Mouse (Mus musculus): ENCODE measurements around the gene Vsig10l.

The Vsig10l gene

DNA sequence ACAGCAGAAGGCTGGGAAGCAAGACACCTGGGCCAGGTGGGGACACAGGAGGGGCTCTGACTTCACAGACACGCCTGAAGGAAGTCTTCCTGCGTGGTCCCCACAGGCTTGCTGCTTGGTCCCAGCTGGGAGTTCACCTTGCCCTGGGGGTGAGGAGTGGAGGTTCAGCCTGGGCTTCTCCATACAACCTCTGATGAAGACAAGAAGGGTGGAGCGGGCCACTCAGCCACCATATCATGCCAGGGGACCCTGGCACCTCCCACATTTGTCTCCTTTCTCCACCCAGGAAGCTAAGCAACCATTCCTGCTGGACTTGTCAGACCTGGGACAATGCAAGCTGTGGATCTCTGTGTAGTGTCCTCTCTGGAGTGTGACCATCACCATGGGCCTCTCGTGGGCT, at the start of gene Vsig10l:
Gene Vsig10l, plus strand, starts transcription at position 301 of the 400 bp plus-strand sequence.
- DNase-seq (ENCODE audit: inconsistent ontology term) = no peak

DNA sequence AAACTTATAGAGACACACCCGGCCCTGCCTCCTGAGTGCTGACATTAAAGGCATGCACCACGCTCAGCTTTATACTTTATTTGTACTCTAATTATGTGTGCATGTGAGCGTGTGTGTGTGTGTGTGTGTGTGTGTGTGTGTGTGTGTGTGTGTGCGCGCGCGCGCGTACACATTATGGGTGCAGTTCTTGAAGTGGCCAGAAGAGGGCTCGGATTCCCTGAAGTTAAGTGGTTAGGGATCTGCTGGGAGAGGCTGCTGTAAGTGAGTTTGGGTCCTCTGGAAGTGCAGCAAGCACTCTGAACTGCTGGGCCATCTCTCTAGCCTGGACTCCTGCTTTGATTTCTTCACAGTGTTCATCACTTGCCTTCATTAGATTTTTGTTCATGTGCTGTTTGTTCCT, 45.7 kb upstream of the Vsig10l start:
- DNase-seq (ENCODE audit: inconsistent ontology term) = no peak

DNA sequence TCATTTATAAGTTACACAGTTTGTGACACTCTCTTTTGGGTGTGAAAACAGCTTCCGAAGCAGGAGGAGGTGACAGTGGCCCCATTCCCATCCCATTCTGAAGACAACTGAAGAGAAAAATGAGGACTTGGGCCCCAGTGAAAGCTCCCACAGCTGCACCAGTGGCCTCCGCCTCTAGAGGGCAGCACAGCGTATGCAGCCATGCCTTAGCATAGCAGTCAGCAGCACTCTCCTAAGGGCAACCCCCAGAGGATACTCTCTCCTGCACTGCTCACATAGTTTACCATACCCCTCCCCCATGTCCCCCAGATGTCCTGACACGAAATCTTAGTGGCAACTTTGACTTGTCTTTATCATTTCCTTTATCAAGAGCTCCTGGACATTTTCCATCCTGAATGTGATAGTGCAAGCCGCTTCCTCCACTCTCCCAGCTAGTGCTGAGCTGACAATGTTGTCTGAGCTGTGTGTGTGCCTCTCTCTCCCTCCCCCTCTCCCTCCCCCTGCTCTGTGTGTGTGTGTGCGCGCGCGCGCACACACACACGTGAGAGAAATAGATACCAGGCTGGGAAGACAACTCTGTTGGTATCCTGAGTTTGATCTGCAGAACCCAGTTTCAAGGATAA, 39.8 kb upstream of the Vsig10l start:
- DNase-seq (ENCODE audit: inconsistent ontology term) = peak; percentile 72

DNA sequence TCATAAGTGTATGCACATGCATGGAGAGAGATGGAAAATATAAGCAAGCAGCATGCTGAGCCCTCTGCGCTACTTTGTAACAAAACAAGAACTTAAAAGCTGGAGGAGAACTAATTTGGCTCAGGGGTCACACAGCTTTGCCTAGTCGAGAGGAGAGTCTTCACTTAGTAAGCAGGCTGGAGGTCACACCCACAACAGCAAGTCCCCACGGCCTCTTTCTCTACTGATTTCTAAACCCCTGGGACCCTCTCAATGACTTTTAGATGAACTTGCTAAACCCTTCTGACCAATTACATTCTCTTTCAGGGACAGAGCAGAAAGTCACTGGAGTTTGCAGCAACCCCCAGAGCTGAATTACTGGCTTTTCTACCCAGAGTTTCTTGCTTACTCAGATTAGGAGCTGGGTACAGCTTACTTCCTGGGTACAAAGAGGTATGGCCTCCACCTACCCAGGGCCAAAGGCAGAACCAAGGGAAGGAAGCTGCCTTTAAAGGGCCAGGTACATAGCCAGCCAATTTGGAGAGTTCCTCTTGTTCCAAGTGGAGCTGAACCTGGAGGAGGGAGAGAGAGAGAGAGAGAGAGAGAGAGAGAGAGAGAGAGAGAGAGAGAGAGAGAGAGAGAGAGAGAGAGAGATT, 38.8 kb upstream of the Vsig10l start:
- DNase-seq (ENCODE audit: inconsistent ontology term) = no peak

DNA sequence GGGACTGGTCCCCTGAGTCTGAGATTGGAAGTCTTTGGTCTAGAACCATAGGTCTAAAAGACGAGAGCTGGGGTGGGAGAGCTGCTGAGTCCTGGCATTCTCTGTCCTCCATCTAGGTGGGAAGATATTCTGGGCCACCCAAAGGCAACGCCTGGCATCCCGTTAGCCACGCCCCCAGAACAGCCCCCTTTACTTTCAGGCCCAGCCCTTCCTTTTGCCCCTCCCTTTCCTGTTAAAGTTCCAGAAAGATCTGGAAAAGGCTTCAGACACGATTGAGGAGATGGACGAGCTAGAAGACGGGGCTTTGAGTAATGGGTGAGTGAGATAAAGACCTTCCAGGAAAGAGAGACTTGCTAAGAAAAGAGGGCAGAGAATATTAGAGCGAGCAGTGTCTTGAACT, 35.5 kb upstream of the Vsig10l start, which contains the start of gene Lim2:
Gene Lim2, plus strand, starts transcription at position 265 of the 400 bp plus-strand sequence.
- no peak for DNase-seq (ENCODE audit: inconsistent ontology term)

DNA sequence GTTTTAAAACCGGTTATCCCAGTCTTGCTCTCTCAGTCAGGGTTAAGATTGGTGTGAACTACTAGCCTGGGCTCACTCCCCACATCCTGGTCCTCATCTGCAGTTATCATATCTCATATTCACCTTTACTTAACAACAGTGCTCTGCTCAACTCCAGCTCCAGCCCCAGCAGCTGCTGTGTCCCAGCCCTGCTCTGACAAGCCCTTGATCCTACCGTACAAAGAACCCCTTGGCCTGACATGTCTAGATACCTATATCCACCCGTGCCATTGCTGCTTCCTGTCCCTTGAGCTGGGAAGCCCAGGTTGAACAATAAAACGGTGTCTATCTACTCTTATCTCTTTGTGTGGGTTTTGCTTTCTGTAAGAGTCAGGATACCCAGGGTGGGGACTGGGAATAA, 33.5 kb upstream of the Vsig10l start:
- no peak for DNase-seq (ENCODE audit: inconsistent ontology term)

DNA sequence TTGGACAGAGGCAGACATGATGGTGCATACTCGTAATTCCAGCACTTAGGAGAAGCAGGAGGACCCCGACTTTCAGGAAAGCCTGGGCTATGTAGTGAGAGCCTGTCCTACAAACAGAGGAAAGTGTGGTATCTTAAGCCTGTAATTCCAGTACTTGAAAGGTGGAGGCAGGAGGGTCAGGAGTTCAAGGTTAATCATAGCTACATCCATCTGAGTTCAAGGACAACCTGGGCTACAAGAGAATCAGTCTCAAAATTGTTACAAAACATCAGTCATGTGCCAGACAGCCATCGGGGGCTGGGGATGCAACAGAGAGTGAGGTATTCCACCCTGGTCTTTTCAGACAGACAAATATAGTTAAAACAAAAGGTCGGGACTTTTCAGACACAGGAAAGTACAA, 30.1 kb upstream of the Vsig10l start:
- DNase-seq (ENCODE audit: inconsistent ontology term) = no peak

DNA sequence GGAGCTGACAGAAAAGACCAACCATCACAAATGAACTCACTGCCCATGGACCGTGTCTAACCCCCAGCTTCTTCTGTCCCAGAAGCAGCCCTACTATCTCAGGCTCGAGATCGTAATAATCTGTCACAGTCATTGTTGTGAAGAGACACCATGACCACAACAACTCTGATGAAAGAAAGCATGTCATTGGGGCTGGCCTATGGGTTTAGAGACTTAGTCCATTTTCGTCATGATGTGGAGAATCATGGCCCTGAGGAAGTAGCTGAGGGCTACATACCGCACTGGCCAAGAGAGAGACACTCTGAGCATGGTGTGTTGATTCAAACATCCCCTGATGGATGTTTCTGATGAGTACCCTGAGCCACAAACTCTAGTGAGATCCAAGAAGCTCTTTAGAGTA, 28.3 kb upstream of the Vsig10l start:
- DNase-seq (ENCODE audit: inconsistent ontology term) = no peak

DNA sequence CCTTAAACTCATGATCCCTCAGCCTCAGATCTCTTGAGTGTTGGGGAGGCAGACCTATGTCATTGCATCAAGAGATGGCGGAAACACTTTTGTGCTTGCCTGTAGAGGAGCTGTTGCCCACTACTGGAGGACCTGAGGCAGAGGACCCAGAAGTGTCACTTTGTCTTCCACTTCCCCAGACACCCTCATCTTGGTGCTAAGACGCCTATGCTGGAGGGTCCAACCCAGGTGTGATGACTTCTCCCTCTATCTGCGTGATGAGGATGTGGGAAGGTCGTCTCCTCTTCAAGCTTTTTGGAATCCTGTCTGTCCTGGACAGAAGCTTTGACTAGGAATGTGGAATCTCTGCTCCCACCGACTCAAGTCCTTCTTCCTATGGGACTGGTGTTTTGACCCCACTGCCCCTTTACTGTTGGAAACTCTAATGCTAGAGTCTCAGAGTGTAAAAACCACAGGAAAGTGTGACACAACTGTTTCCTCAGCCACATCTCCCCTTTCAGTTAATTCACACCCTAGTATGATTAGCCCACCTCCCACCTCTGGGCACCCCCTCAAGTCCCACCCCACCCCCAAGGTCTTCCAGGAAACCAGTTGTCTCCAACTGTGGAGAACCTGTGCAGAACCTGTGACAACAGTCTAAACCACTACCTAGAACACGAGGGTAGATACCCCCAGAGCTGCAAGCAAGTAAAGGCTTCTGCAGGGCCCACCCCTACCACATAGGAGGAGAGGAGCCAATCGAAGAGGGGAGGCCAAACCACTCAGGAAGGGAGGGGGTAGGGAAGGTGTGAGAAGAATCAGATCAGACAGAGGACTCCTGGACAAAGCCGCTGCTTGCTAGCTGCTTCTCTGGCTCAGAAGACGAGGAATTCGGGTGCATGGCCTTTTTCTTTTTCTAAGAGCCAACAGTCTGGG, 26.4 kb upstream of the Vsig10l start, which contains the start of gene Nkg7:
Gene Nkg7, plus strand, starts transcription at position 733 of the 915 bp plus-strand sequence.
- no peak for DNase-seq (ENCODE audit: inconsistent ontology term)

DNA sequence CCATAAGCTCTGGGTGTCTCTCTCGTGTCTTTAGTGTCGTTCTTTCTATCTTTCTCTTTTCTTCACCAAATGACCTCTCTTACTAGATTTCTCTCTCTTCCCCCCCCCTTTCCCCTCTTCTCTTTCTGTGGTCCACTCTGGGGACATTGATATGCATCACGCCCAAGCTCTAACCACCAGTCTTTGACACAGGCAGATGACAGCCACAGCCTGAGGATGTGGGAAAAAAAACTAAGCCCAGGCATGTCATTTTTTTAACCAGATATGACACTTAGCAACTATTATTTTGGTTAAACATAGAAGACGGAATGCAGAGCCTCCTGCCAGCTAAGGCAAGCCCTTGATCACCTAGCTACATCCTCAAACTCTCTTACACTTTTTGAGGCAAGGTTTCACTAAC, 24.3 kb upstream of the Vsig10l start:
- no peak for DNase-seq (ENCODE audit: inconsistent ontology term)

DNA sequence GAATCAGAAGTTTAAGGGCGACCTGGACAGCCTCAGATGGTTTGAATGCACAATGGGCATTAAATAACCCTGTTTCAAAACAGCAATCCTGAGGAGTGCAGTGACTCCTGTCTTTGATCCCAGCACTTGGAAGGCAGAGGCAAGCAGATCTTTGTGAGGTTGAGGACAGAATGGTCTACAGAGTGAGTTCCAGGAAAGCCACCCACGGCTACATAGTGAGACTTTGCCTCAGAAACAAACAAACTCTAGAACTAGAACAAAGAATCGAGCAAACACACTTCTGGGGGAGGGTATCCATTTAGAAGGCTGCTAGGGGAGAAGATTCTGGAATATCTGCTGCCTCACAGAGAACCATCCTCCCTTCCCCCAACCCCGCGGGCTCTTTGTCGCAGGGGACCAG, 22.5 kb upstream of the Vsig10l start, which contains the start of gene Cldnd2:
Gene Cldnd2, plus strand, starts transcription at position 301 of the 400 bp plus-strand sequence.
- no peak for DNase-seq (ENCODE audit: inconsistent ontology term)

DNA sequence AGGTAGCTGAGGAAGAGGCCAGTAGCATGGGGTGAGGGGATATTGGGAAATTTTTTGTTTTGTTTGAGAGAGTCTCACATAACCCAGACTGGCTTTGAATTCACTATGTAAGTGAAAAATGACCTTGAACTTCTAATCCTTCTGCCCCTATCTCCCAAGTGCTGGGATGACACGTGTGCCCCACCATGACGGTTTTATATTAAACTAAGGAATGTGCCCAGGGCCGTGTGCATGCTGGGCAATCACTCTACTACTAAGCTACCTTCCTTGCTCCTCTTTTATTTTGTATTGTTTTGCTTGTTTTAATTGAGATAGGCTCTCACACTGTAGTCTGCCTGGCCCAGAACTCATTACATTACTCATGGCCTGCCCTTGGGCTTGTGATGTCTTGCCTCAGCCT, 21.9 kb upstream of the Vsig10l start:
- no peak for DNase-seq (ENCODE audit: inconsistent ontology term)

DNA sequence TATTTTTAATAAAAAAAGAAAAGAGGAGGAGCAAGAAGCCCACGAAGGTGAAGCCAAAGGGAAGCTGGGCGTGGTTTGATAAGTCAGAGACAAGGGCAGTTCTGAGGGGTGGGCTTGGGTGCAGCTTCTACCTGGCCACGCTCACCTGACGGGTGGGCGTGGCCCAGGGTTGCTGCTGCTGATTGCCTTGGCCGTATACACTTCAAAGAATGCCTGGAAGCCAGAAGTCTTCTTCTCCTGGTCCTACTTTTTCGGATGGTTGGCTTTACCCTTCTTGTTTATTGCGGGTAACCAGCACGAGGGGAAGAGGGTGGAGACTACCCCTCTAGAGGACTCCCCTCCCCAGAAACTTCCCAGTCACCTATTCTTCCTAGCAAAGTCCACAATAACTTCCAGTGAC, 20.3 kb upstream of the Vsig10l start:
- DNase-seq (ENCODE audit: inconsistent ontology term) = no peak

DNA sequence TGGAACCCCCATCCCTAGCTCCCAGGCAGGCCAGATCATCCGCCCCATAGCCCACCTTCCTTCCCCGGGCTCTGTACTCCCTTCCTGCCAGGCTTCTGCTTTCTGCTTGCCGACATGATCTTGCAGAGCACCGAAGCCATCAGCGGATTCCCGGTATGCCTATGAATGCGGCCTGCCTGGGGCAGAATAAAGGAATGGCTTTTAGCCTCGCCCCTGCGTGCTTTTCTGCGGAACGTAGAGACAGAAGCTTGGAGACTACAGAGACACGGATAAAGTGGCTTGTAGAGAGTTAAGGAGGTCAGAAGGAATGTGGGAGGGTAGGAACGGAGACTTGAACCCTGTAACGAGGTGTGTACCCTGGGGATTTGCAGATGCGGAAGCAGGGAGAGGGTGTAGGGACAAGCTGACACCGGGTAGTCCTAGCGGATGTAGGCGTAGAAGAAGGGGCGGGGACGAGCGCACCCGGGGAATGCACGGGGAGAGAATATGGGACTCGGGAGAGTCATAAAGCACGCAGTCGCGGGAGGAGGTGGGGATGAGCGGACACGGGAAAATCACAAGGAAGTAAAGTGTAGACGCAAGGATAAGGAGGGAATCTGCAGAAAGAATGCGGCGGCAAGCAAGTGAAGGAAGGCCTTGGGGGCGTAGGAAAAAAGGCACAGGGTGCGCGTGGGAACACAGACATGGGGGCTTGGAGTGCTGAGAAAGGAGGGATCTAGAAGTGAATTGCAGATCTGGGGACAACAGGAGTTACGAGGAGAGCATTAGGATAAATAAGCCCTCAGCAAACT, 19.6 kb upstream of the Vsig10l start:
- peak; percentile 86 for DNase-seq (ENCODE audit: inconsistent ontology term)

DNA sequence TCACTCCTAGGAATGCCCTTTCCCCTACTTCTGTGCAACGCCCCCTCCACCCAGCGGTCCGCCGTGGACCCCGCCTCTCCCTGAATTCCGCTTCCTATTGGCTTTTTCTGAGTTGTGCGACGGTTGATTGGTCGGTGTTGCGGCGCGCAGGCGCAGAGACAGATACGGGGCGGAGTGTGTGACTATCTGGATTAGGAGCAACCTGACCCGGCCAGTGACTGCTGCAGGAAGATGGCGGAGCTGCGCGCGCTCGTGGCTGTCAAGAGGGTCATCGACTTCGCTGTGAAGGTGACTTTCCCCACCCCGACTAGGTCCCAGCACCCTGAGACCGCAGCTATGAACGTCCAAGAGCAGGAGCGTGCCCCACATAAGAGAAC, 19.0 kb upstream of the Vsig10l start, which contains the start of the genes Etfb and Gm45233:
Gene Etfb, plus strand, starts transcription at position 167 of the 377 bp plus-strand sequence.
Gene Gm45233, plus strand, starts transcription at position 212 of the 377 bp plus-strand sequence.
- peak; percentile 98 for DNase-seq (ENCODE audit: inconsistent ontology term)

DNA sequence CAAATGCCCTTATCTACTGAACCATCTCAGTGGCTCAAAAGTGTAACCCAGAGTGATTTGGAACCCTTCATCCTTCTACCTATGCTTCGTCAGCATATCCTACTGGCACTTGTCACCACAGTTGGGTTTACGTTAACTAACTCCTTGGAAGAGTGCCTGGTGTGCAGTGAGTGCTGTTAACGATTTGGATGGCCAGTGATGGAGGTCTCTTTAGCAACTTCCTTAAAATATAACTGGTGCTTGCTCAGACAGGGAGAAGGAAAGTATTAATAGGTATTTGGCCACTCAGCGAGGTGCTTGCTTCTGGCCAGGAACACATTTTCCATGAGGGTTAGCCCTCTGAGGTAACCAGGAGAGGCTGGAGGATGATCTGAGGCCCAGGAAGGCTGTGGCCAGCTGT, 15.2 kb upstream of the Vsig10l start:
- DNase-seq (ENCODE audit: inconsistent ontology term) = no peak

DNA sequence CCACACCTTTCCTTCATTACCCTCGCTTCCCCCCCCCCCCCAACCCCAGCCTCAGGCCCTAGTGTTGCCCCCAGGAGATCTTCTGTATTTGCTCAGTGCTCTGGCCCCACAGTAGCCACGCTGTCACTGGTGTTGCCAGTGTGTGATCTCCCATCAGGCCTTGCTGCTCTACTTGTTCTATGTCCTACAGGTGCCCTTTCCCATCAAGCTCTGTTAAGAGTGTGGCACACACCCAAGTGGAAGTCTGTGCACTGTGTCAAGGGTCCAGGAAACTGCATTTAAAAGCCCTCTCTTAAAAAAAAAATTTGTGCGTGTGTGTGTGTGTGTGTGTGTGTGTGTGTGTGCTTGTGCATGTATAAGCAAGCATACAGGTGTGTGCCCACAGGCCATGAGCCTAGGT, 14.7 kb upstream of the Vsig10l start:
- DNase-seq (ENCODE audit: inconsistent ontology term) = no peak

DNA sequence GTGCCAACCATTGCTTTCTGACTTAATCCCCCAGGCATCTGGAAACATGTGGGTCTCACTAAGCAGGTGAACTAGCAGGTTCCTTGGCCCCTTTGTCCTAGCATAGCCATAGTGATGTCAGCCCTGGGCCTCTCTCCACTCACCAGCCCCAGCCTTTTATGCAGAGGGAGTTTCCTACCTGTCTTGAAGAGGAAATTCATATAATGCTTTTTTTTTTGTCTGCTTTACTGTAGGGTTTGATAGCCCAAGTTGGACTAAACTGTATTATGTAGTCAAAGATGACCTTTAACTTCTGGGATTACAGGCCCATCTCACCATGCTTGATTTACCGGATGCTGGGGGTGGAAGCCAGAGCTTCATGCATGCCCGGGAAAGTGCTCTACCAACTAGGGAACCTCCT, 13.1 kb upstream of the Vsig10l start:
- DNase-seq (ENCODE audit: inconsistent ontology term) = no peak

DNA sequence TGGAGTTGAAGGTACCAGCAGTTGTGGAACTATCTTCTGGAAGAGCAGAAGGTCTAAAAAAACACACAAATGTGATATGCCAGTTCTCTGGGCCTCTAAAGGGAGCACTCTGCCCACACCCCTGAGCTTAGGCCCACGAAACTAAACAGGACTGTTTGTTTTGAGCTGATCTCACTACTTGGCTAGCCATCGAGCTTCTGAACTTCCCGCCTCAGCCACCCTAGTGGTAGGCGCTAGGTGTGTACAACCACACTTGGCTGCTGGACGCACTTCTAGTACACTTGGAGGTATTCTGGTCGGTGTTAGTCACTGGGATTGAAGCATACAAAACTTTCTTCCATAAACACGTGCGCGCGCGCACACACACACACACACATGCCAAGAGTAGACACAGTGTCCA, 11.2 kb upstream of the Vsig10l start:
- no peak for DNase-seq (ENCODE audit: inconsistent ontology term)

DNA sequence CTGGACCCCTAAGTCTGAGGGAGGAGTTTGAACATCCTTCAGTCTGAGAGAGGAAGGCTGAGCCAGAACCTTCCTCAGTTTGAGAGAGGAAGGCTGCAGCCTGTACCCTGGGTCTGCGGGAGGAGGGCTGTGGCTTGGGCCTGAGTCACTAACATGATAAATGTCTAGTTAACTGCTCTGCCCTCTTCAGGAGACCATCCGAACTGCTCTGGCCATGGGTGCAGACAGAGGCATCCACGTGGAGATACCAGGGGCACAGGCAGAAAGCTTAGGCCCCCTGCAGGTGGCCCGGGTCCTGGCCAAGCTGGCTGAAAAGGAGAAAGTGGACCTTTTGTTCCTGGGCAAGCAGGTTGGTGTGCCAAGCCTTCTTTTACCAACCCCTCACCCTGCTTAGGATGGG, 10.3 kb upstream of the Vsig10l start:
- peak; percentile 16 for DNase-seq (ENCODE audit: inconsistent ontology term)

DNA sequence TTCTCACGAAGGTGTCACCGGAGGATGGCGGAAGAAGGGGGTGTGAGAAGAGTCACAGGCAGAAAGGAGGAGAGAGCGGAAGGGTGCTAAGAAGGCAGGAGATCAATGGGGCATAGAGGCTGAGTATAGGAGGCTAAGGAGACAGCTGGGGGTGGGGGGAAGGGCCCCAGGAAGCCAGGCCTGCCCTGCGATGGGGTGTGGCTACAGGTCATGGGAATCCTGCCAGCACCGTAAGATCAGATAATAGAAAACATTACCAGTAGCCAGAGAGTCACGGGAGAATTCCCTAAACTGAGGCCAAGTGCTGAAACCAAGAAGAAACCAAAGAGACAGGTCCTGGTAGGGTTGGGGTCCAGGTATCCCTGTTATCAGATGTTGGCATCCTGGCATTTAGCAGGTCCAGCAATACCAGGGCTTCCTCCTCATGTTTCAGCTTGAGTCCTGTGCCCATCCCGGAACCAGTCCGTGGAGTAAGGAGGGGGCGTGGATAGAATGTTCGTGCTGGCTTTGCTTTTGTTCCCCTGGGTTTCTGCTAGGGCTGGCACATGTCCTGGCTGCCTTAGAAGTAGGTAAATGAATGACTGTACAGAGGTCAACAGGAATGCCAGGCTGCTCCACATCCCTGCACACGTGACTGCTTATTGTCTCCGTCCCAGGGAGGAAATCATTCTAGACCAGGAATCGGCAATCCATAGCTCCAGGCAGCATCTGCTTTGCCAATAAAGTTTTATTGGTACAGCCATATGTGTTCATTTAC, 9.2 kb upstream of the Vsig10l start:
- no peak for DNase-seq (ENCODE audit: inconsistent ontology term)
